Mouse (Mus musculus) thymus, adult 2 months (tissue): ENCODE measurements at regions not wholly inside any gene's neighbourhood (a gene's known extent, or its start where the extent isn't known, plus 50 kb on each side); places are given as distances from the start of the nearest gene placed in this dataset.

ENCODE experiments used
- CTCF ChIP-seq: fragments of 200-500 bp; IDR thresholded peaks from 2 replicates; pipeline ENCODE4 v1.5.1; 2012; ENCODE audit warnings: mild to moderate bottlenecking, control low read depth, low read length, moderate library complexity, borderline replicate concordance; ENCODE audit not compliant: control insufficient read depth, poor library complexity, insufficient read depth; ENCODE audit errors: extremely low read depth
- POLR2A ChIP-seq: fragments of 200-500 bp; IDR thresholded peaks from 2 replicates; pipeline ENCODE4 v1.6.1; 2012; ENCODE audit warnings: mild to moderate bottlenecking, low read length, control low read depth, moderate library complexity; ENCODE audit not compliant: control insufficient read depth, poor library complexity, insufficient read depth; ENCODE audit errors: extremely low read depth

- TF ChIP-seq CTCF (no peak), POLR2A (no peak)
Measured at GRCm38 (mm10) chr6:51326103-51326829, 106.2 kb upstream of the Nfe2l3 start.
